Mouse (Mus musculus) thymus, adult 2 months (tissue): ENCODE measurements at regions not wholly inside any gene's neighbourhood (a gene's known extent, or its start where the extent isn't known, plus 50 kb on each side); places are given as distances from the start of the nearest gene placed in this dataset.

Experiments used
- CTCF ChIP-seq: fragments of 200-500 bp; IDR thresholded peaks from 2 replicates; pipeline ENCODE4 v1.5.1; 2012; ENCODE audit warnings: mild to moderate bottlenecking, control low read depth, low read length, moderate library complexity, borderline replicate concordance; ENCODE audit not compliant: control insufficient read depth, poor library complexity, insufficient read depth; ENCODE audit errors: extremely low read depth
- POLR2A ChIP-seq: fragments of 200-500 bp; IDR thresholded peaks from 2 replicates; pipeline ENCODE4 v1.6.1; 2012; ENCODE audit warnings: mild to moderate bottlenecking, low read length, control low read depth, moderate library complexity; ENCODE audit not compliant: control insufficient read depth, poor library complexity, insufficient read depth; ENCODE audit errors: extremely low read depth

DNA sequence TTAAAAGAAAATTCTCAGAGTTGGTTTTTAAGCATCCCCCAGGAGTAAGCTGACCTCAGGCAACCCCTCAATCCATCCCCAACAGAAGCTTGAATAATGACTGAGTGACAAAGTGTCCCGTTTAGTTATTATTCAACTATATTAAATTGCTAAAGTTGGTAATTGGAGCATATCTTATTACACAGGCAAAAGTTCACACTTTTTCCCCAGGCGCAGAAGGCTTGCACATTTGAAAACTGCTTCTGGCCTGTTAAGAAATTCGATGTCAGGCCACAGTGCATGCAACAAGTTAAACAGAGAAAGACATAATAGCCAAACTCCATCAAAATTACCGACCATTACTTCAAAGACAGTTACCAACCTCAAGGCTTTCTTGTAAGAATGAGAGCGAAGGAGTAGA lies 240.3 kb downstream of the Pik3r1 start:
- TF ChIP-seq CTCF (no peak), POLR2A (no peak)
